Mouse (Mus musculus) B cell, adult 67 days (primary cell): Measurements from ENCODE around the gene Ggt5. TPM values are rescaled to one million over a fixed set of nuclear protein-coding genes. Genes with fewer than 3 reads are reported as not detected.

Experiments used
- total RNA-seq, 2 experiments: library from RNA; stranded (reverse); gene quantifications; 4 replicates each; pipeline ENCODE4 v1.2.4; 2023

The Ggt5 gene
- total RNA-seq = 1 to 10 TPM; 1.2 to 1.4 TPM

GRCm38 (mm10) chr10:75589129-75589528, at the start of gene Ggt5:
Ggt5 (plus strand) TSS chr10:75589340.

GRCm38 (mm10) chr10:75559676-75560548, 29.2 kb upstream of the Ggt5 start, which contains the start of gene Lrrc75b:
Lrrc75b (minus strand) TSS chr10:75560330.

GRCm38 (mm10) chr10:75561071-75561654, 28.0 kb upstream of the Ggt5 start, which contains the start of gene Ggt1:
Ggt1 (plus strand) TSS chr10:75561604.

GRCm38 (mm10) chr10:75643741-75644343, 54.7 kb downstream of the Ggt5 start, which contains the start of gene Susd2:
Susd2 (minus strand) TSS chr10:75644008.

Other genes with a start within 250 kb of the Ggt5 start
- gene Upb1, start 188.2 kb upstream of the Ggt5 start, total RNA-seq = 1 to 10 TPM; 2.3 to 5.2 TPM
- 10 to 100 TPM; 74.7 to 75.8 TPM for gene Snrpd3, start 71.8 kb upstream of the Ggt5 start, total RNA-seq
- 100 to 1,000 TPM; 111 to 119 TPM for gene Gucd1, start 71.4 kb upstream of the Ggt5 start, total RNA-seq
- gene Lrrc75b, start 29.0 kb upstream of the Ggt5 start, total RNA-seq = not detected
- gene Ggt1, start 27.7 kb upstream of the Ggt5 start, total RNA-seq = not detected
- 1 to 10 TPM; 2.3 to 3.3 TPM for gene Susd2, start 54.7 kb downstream of the Ggt5 start, total RNA-seq
- 100 to 1,000 TPM in 1 of 2 experiments, 10 to 100 TPM in 1; 99.7 to 119 TPM for gene Cabin1, start 175.0 kb downstream of the Ggt5 start, total RNA-seq
- gene Ddt, start 184.1 kb downstream of the Ggt5 start, total RNA-seq = 10 to 100 TPM; 32.0 to 36.7 TPM
- not detected for gene Gm20441, start 191.6 kb downstream of the Ggt5 start, total RNA-seq
- gene Gstt3, start 192.1 kb downstream of the Ggt5 start, total RNA-seq = 10 to 100 TPM in 1 of 2 experiments, 1 to 10 TPM in 1; 9.0 to 10.6 TPM
- gene Gstt1, start 209.2 kb downstream of the Ggt5 start, total RNA-seq = not detected
- not detected for gene Gstt4, start 233.2 kb downstream of the Ggt5 start, total RNA-seq
- gene Gstt2, start 248.1 kb downstream of the Ggt5 start, total RNA-seq = 10 to 100 TPM; 35.1 to 35.2 TPM